Mouse (Mus musculus) intestine, embryonic 15.5 days (tissue): Measurements from ENCODE around the gene Psmd13. TPM values are rescaled to one million over a fixed set of nuclear protein-coding genes. Genes with fewer than 3 reads are reported as not detected.

ENCODE experiments used
- ATAC-seq: fragments of 200-750 bp; cut with Nextera tagmentation; 2 replicates; pipeline ENCODE4 v1.8.0; 2017; ENCODE audit warnings: moderate TSS enrichment, moderate library complexity
- H3K27ac ChIP-seq: fragments of 300-500 bp; sonication (generic); 2 replicates; pipeline ENCODE4 v1.5.1; 2015; ENCODE audit warnings: mild to moderate bottlenecking, inconsistent platforms
- H3K27me3 ChIP-seq: fragments of 300-500 bp; sonication (generic); replicated peaks from 2 replicates; pipeline ENCODE4 v1.6.1; 2015; ENCODE audit warnings: inconsistent platforms
- H3K36me3 ChIP-seq: fragments of 300-500 bp; sonication (generic); 2 replicates; pipeline ENCODE4 v1.6.1; 2015; ENCODE audit warnings: inconsistent platforms
- H3K4me1 ChIP-seq: fragments of 300-500 bp; sonication (generic); replicated peaks from 2 replicates; pipeline ENCODE4 v1.6.1; 2015; ENCODE audit warnings: inconsistent platforms
- H3K4me2 ChIP-seq: fragments of 300-500 bp; sonication (generic); replicated peaks from 2 replicates; pipeline ENCODE4 v1.6.1; 2015; ENCODE audit warnings: mild to moderate bottlenecking, inconsistent platforms
- H3K4me3 ChIP-seq: fragments of 300-500 bp; sonication (generic); replicated peaks from 2 replicates; pipeline ENCODE4 v1.5.1; 2015; ENCODE audit warnings: inconsistent platforms
- H3K9ac ChIP-seq: fragments of 300-500 bp; sonication (generic); 2 replicates; pipeline ENCODE4 v1.6.1; 2015; ENCODE audit warnings: inconsistent platforms
- H3K9me3 ChIP-seq: fragments of 300-500 bp; sonication (generic); 2 replicates; pipeline ENCODE4 v1.6.1; 2016; ENCODE audit warnings: inconsistent platforms
- WGBS: fragments of 180-500 bp; shearing (Covaris S2); methylation state at CpG from one replicate; pipeline ENCODE4 v1.1.7; 2015; 5-methylcytosine and 5-hydroxymethylcytosine counted together
- polyA plus RNA-seq: library from polyadenylated mRNA; unstranded; fragments of >200 nt; fragmentation: Nextera tagmentation; extraction: Ambion mirVana; gene quantifications from 2 replicates; pipeline ENCODE4 v1.2.1, GENCODE M21; 2015

Gene Psmd13
- polyA plus RNA-seq, 1 experiment from 2014 or later: 194 TPM

DNA sequence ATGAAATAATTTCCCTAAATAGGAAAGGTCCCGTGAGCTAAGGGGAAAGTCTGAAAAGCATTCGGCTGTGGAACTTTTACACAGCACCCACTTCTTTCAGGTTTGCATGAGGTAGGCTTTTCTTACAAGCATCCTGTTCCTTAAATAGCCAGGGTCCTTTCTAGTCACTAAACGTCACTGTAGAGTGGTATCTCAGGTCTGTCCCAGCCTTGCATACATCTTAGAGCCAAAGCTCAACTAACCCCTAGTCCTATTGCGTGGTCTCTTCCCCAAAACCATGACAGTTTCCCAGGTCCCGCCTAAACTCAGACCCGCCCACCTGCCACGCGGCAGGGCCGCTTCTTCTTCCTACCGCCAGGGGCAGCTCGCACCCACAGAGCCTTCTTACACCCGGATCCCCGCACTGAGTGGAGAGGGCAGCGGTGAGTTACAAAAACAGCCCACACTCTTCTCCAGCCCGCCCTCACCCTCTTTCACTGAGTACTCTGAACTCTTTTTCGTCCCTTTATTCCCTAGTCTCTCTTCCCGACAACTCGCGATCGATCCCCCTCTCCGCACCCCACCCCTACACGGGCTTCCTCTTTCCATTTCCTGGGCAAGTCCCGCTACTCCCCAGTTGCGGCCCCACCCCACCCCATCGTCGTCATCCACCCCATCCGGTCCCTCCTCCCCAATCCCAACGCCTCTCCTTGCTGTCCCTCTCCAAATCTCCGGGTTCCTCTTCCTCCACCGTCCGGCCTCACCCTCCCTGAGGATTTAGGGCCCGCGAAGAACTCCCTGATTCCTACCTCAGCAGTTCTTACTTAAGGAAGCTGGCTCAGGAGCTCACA, 59.7 kb downstream of the Psmd13 start, which contains the start of gene Pgghg:
Gene Pgghg, plus strand, starts transcription at position 170 of the 830 bp plus-strand sequence.
- H3K27me3 ChIP-seq: no peaks in the 10 kb centered on the region
- H3K27ac ChIP-seq: peak within 1 kb of the TSS; percentile 84
- H3K36me3 ChIP-seq: peaks cover 15% of the 10 kb centered on the region
- ATAC-seq: peak; percentile 89
- H3K9me3 ChIP-seq: no peaks in the 10 kb centered on the region
- peak within 1 kb of the TSS; percentile 54 for H3K4me3 ChIP-seq
- peak within 1 kb of the TSS; percentile 70 for H3K9ac ChIP-seq
- 2% methylated on average over 33 of the region's 33 CpGs for WGBS
- H3K4me2 ChIP-seq: peak within 1 kb of the TSS; percentile 66
- H3K4me1 ChIP-seq: peaks cover 32% of the 10 kb centered on the region

DNA sequence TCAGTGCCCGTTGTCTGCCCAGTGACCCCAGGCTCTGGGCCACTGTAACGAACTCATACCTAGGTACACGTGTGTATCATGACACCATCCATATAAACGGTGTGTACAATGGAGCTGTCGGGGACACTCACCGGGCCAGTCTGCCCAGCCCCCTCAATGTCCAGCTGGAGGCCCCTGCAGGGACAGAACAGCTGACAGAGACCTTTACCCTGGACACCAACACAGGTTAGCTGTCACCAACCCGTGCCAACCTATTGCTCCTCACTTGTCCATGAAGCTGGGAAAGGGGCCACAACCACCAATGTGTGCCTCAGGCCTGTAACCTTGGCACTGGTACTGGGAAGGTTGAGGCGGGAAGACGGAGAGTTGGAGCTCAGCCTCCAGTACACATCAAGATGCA, 60.6 kb downstream of the Psmd13 start:
- peak overlapping the region; percentile 70 for H3K9ac ChIP-seq
- H3K27ac ChIP-seq: peak overlapping the region; percentile 84
- 42% methylated on average over 9 of the region's 9 CpGs for WGBS
- H3K27me3 ChIP-seq: no peaks in the 10 kb centered on the region
- H3K36me3 ChIP-seq: peaks cover 20% of the 10 kb centered on the region
- peaks cover 32% of the 10 kb centered on the region for H3K4me1 ChIP-seq
- no peak for ATAC-seq
- H3K4me3 ChIP-seq: peak overlapping the region; percentile 54
- H3K4me2 ChIP-seq: peak overlapping the region; percentile 66
- H3K9me3 ChIP-seq: no peaks in the 10 kb centered on the region

DNA sequence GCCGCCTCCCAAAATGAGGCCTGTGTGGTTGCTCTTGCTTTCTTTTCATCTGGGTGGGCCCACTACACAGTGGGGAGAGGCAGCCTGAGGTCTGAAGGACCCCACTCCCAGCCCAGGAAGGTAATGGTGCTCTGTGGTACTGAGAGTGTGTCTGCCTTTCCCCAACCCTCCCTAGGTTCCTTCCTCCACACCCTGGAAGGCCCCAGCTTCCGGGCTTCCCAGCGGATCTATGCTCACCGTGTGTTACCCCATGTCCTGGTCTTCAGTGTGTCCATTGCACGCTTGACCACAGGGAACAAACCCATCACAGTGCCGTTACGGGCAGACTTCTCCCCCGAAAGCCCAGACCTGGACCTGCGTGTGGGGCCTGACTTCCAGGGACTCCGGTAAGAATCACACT, 61.0 kb downstream of the Psmd13 start:
- H3K27ac ChIP-seq: peak overlapping the region; percentile 84
- 0 out of 2 replicates have a peak overlapping the region, but pooled peaks have one; percentile 20 for H3K9ac ChIP-seq
- no peak overlapping the region for H3K4me3 ChIP-seq
- peaks cover 32% of the 10 kb centered on the region for H3K4me1 ChIP-seq
- H3K4me2 ChIP-seq: peak overlapping the region; percentile 66
- 91% methylated on average over 10 of the region's 10 CpGs for WGBS
- no peaks in the 10 kb centered on the region for H3K9me3 ChIP-seq
- H3K36me3 ChIP-seq: peaks cover 25% of the 10 kb centered on the region
- H3K27me3 ChIP-seq: no peaks in the 10 kb centered on the region
- no peak for ATAC-seq

DNA sequence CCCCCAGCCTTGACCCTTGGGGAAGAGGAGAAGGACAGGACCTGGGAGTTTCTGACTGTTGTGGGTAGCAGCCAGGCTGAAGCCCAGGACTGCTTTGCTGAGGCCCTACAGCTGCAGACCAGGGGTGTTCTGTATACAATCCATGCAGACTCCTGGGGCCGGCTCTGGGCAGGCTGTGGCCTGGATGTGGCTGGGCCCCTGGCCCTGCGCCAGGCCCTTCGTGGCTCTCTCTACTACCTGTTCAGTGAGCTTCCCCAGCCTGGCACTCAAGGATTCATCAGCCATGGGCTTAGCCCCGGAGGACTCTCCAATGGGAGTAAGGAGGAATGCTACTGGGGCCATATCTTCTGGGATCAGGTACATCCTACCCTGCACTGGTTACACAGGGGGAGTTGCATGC, 61.6 kb downstream of the Psmd13 start:
- H3K27ac ChIP-seq: peak overlapping the region; percentile 84; the same call in 1 of the 2 replicates
- 0 out of 2 replicates have a peak overlapping the region, but pooled peaks have one; percentile 20 for H3K9ac ChIP-seq
- 61% methylated on average over 4 of the region's 4 CpGs for WGBS

DNA sequence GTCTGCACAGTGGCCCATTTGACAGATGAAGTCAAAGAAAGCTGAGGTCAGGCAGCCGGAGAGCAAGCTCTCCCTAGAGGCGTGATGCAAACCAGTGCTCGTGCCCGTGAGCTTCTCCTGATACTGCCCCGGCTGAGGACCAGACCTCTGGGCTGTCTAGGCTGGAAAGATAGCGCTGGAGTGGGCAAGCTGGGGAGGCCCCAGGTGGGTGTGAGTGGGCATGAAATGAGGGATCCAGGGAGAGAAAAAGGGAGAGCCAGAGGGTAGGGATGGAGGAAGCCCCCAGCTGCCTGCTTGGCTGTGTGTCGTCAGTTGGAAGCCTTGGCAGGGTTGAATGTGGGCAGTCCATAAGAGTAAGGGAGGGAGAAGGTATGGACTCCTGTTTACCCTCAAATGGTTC, 62.5 kb downstream of the Psmd13 start:
- no peak overlapping the region for H3K9ac ChIP-seq
- no peaks in the 10 kb centered on the region for H3K27me3 ChIP-seq
- H3K36me3 ChIP-seq: peaks cover 35% of the 10 kb centered on the region
- H3K27ac ChIP-seq: no peak overlapping the region
- ATAC-seq: no peak
- H3K4me3 ChIP-seq: no peak overlapping the region
- WGBS: 90% methylated on average over 7 of the region's 7 CpGs
- no peaks in the 10 kb centered on the region for H3K9me3 ChIP-seq
- peaks cover 28% of the 10 kb centered on the region for H3K4me1 ChIP-seq
- H3K4me2 ChIP-seq: no peak overlapping the region

More for the DNA sequence above, 61.6 kb downstream of the Psmd13 start:
- Histone ChIP-seq H3K9me3 (no peaks in the 10 kb centered on the region), H3K4me1 (peaks cover 32% of the 10 kb centered on the region), H3K27me3 (no peaks in the 10 kb centered on the region), H3K4me3 (no peak overlapping the region), H3K4me2 (peak overlapping the region; percentile 66; the same call in 1 of the 2 replicates), H3K36me3 (peaks cover 31% of the 10 kb centered on the region)
- no peak for ATAC-seq

DNA sequence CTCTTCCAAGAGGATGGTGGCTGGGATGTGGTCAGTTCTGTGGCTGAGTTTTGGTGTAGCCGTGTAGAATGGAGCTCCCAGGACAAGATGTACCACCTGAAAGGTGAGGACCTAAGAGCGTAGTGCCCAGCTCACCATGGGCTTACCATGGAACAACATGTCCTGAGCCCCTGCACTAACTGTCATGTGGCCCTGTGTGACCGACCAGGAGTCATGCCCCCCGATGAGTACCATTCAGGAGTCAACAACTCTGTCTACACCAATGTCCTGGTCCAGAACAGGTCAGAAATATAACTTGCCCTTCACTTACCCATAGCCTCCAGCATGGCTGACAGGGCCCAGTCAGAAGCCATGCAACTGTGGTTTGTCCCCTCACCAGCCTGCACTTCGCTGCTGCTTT, 63.5 kb downstream of the Psmd13 start:
- H3K4me3 ChIP-seq: no peak overlapping the region
- no peaks in the 10 kb centered on the region for H3K27me3 ChIP-seq
- WGBS: 96% methylated on average over 5 of the region's 5 CpGs
- H3K4me2 ChIP-seq: no peak overlapping the region
- peaks cover 35% of the 10 kb centered on the region for H3K36me3 ChIP-seq
- no peaks in the 10 kb centered on the region for H3K9me3 ChIP-seq
- no peak for ATAC-seq
- peaks cover 24% of the 10 kb centered on the region for H3K4me1 ChIP-seq
- no peak overlapping the region for H3K9ac ChIP-seq
- no peak overlapping the region for H3K27ac ChIP-seq

DNA sequence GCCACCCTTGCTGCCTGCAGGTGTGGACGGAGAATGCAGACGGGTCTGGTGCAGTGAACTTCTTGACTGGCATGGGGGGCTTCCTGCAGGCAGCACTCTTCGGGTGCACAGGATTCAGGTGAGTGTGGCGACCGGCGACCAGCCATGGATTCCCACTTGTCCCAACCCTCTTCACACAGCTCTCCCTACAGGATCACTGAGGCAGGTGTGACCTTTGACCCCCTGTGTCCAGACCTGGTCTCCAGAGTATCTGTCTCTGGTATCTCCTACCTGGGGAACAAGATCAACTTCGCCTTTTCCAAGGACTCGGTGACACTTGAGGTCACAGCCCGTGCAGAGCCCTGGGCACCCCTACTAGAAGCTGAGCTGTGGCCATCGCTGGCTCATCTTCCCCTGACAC, 64.5 kb downstream of the Psmd13 start:
- no peaks in the 10 kb centered on the region for H3K27me3 ChIP-seq
- 89% methylated on average over 10 of the region's 10 CpGs for WGBS
- H3K4me1 ChIP-seq: peaks cover 31% of the 10 kb centered on the region
- no peak overlapping the region for H3K27ac ChIP-seq
- H3K4me2 ChIP-seq: no peak overlapping the region
- H3K4me3 ChIP-seq: no peak overlapping the region
- no peak overlapping the region for H3K9ac ChIP-seq
- peaks cover 35% of the 10 kb centered on the region for H3K36me3 ChIP-seq
- H3K9me3 ChIP-seq: no peaks in the 10 kb centered on the region
- ATAC-seq: no peak

DNA sequence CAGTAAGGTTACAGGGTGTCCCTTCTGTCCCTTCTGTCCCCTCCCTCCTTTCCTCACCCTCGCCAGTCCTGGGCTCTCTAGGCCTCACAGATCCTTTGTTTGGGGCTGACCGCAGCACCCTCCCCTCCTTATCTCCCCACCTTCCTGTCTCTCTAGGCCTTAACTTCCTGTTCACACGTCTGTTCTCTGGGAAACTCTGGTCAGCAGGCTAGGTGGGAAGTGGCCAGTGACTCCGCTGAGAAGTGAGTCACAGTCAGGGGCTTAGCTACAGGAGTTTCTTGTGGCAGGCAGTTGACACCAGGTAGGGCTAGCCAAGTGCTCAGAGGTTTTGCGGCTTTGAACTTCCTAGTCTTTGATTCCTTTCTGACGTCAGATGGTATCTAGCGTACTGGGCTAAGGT, 65.2 kb downstream of the Psmd13 start:
- no peaks in the 10 kb centered on the region for H3K27me3 ChIP-seq
- H3K4me3 ChIP-seq: no peak overlapping the region
- 50% methylated on average over 7 of the region's 7 CpGs for WGBS
- no peak for ATAC-seq
- H3K27ac ChIP-seq: peak overlapping the region; percentile 18; the same call in 1 of the 2 replicates
- no peak overlapping the region for H3K9ac ChIP-seq
- H3K36me3 ChIP-seq: peaks cover 35% of the 10 kb centered on the region
- H3K4me1 ChIP-seq: peaks cover 37% of the 10 kb centered on the region
- H3K4me2 ChIP-seq: no peak overlapping the region
- H3K9me3 ChIP-seq: no peaks in the 10 kb centered on the region

DNA sequence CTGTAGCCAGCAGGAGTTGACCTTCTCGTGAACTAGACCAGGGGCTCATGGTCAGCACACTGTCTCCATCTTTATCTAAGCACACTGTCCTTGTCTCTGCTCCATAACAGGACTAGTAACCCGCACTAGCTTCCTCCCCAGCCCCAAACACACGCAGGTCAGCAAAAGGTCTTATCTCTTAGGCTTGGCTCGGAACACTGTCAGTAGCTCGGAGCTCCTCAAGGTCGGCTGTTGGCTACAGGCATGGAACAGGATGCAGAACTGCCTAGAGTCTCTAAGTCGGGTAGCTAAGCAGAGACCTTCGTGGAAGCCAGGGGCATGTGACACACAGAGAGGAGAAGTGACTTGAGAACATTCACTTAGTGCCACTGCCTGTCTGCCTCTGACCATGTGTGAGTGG, 66.4 kb downstream of the Psmd13 start:
- no peaks in the 10 kb centered on the region for H3K27me3 ChIP-seq
- no peak overlapping the region for H3K4me3 ChIP-seq
- no peaks in the 10 kb centered on the region for H3K9me3 ChIP-seq
- no peak overlapping the region for H3K27ac ChIP-seq
- no peak overlapping the region for H3K9ac ChIP-seq
- peaks cover 38% of the 10 kb centered on the region for H3K36me3 ChIP-seq
- H3K4me2 ChIP-seq: no peak overlapping the region
- WGBS: 76% methylated on average over 8 of the region's 8 CpGs
- no peak for ATAC-seq
- peaks cover 35% of the 10 kb centered on the region for H3K4me1 ChIP-seq

Other genes with a start within 250 kb of the Psmd13 start
- not detected in 2 replicates for gene Olfr53, start 235.5 kb upstream of the Psmd13 start, polyA plus RNA-seq
- gene Olfr539, start 222.0 kb upstream of the Psmd13 start, polyA plus RNA-seq: not detected in 2 replicates
- not detected in 2 replicates for gene Olfr45, start 200.0 kb upstream of the Psmd13 start, polyA plus RNA-seq
- gene Olfr541, start 184.7 kb upstream of the Psmd13 start, polyA plus RNA-seq: not detected in 2 replicates
- gene Cyp2e1, start 118.2 kb upstream of the Psmd13 start, polyA plus RNA-seq: not detected in 2 replicates
- gene Syce1, start 94.1 kb upstream of the Psmd13 start, polyA plus RNA-seq: 0.40 and 0.48 TPM in 2 replicates
- gene Zfp941, start 59.8 kb upstream of the Psmd13 start, polyA plus RNA-seq: 1.6 and 2.0 TPM in 2 replicates
- gene Urah, start 47.0 kb upstream of the Psmd13 start, polyA plus RNA-seq: 4.8 TPM in 2 replicates
- gene Scgb1c1, start 36.4 kb upstream of the Psmd13 start, polyA plus RNA-seq: not detected in 2 replicates
- gene Odf3, start 34.2 kb upstream of the Psmd13 start, polyA plus RNA-seq: not detected in 2 replicates
- 0.54 TPM in 1 of 2 replicates, not detected in the other for gene Gm45785, start 25.6 kb upstream of the Psmd13 start, polyA plus RNA-seq
- gene Ric8a, start 25.0 kb upstream of the Psmd13 start, polyA plus RNA-seq: 51.9 and 66.6 TPM in 2 replicates
- gene Bet1l, start 24.4 kb upstream of the Psmd13 start, polyA plus RNA-seq: 31.7 and 37.1 TPM in 2 replicates
- 27.7 and 31.4 TPM in 2 replicates for gene Sirt3, start 341 bp downstream of the Psmd13 start, polyA plus RNA-seq
- gene Cox8b, start 18.5 kb downstream of the Psmd13 start, polyA plus RNA-seq: not detected in 2 replicates
- 42.9 and 46.8 TPM in 2 replicates for gene Nlrp6, start 38.9 kb downstream of the Psmd13 start, polyA plus RNA-seq
- 21.6 and 21.9 TPM in 2 replicates for gene Pgghg, start 59.4 kb downstream of the Psmd13 start, polyA plus RNA-seq
- gene Ifitm5, start 68.3 kb downstream of the Psmd13 start, polyA plus RNA-seq: 2.4 and 3.4 TPM in 2 replicates
- gene Gm45717, start 74.0 kb downstream of the Psmd13 start, polyA plus RNA-seq: 0.69 TPM in 1 of 2 replicates, not detected in the other
- gene Ifitm2, start 74.0 kb downstream of the Psmd13 start, polyA plus RNA-seq: 1,251 and 1,347 TPM in 2 replicates
- gene Ifitm1, start 85.3 kb downstream of the Psmd13 start, polyA plus RNA-seq: 145 and 148 TPM in 2 replicates
- 255 and 288 TPM in 2 replicates for gene Ifitm3, start 128.8 kb downstream of the Psmd13 start, polyA plus RNA-seq
- 1.6 and 3.6 TPM in 2 replicates for gene Ifitm6, start 136.0 kb downstream of the Psmd13 start, polyA plus RNA-seq
- not detected in 2 replicates for gene Gm17387, start 147.2 kb downstream of the Psmd13 start, polyA plus RNA-seq
- gene B4galnt4, start 179.1 kb downstream of the Psmd13 start, polyA plus RNA-seq: 7.9 and 10.7 TPM in 2 replicates
- 24.6 and 26.1 TPM in 2 replicates for gene Pkp3, start 196.2 kb downstream of the Psmd13 start, polyA plus RNA-seq
- 17.8 and 20.5 TPM in 2 replicates for gene Sigirr, start 218.6 kb downstream of the Psmd13 start, polyA plus RNA-seq
- 29.5 and 35.3 TPM in 2 replicates for gene Ano9, start 235.8 kb downstream of the Psmd13 start, polyA plus RNA-seq
- 58.0 and 59.7 TPM in 2 replicates for gene Ptdss2, start 240.4 kb downstream of the Psmd13 start, polyA plus RNA-seq